Comparison of ENCODE assay signal across 16 mouse cellular contexts in genomic region chr10:9803126-9803525, GRCm38 (mm10).
"Had no signal": no experiment of that assay in that cellular context is flagged by ENCODE, and none has a peak within 500 bp of the region (broad histone marks: within the 10 kb centered on the region; RNA-seq: fewer than 3 reads in every experiment).

No protein-coding gene starts in this region.

- H3K9ac ChIP-seq: neural tube, embryonic 13.5 days; neural tube, embryonic 15.5 days; stomach, embryonic 15.5 days had no signal

- H3K9me3 ChIP-seq: neural tube, embryonic 13.5 days; neural tube, embryonic 15.5 days; stomach, embryonic 15.5 days had no signal

- H3K4me1 ChIP-seq: neural tube, embryonic 13.5 days; neural tube, embryonic 15.5 days; stomach, embryonic 15.5 days had no signal

- H3K27me3 ChIP-seq: neural tube, embryonic 13.5 days; neural tube, embryonic 15.5 days; stomach, embryonic 15.5 days had no signal

- H3K4me2 ChIP-seq: neural tube, embryonic 13.5 days; neural tube, embryonic 15.5 days; stomach, embryonic 15.5 days had no signal

- H3K27ac ChIP-seq: neural tube, embryonic 13.5 days; neural tube, embryonic 15.5 days; stomach, embryonic 15.5 days; stomach, postnatal 0 days had no signal

- H3K4me3 ChIP-seq: neural tube, embryonic 13.5 days; neural tube, embryonic 15.5 days; stomach, embryonic 15.5 days had no signal

- DNase-seq: retina, postnatal 1 day; right cerebral cortex, adult 18-20 months; right cerebral cortex, postnatal 14 days; right cerebral cortex, postnatal 25 days; right cerebral cortex, postnatal 4 days; spleen, adult 18-20 months; thymus, adult 18-20 months; thymus, adult 2 months; thymus, postnatal 14 days; thymus, postnatal 25 days; thymus, postnatal 36 days; thymus, postnatal 4 days had no signal
